Mouse (Mus musculus) megakaryocyte progenitor cell, adult 5-6 weeks (primary cell): ENCODE measurements around the gene Tmem273. TPM values are rescaled to one million over a fixed set of nuclear protein-coding genes. Genes with fewer than 3 reads are reported as not detected.

Source experiments
- ATAC-seq: replicated peaks from 2 replicates; pipeline ENCODE4 v1.8.0; 2016; ENCODE audit warnings: mild to moderate bottlenecking, moderate TSS enrichment, inconsistent platforms; ENCODE audit not compliant: poor library complexity
- total RNA-seq, 2 experiments: library from RNA; stranded (forward) in 1 of 2; stranded (reverse) in 1 of 2; fragments of 157-497, 149-512 nt in 1 of 2; fragments of 200-1000 nt in 1 of 2; gene quantifications; 2 replicates each; pipeline versions ENCODE4 v1.2.3 to v1.2.4; 2015 to 2017

Tmem273 gene
- total RNA-seq, 2 experiments from 2014 or later, result 23.7 to 24.0 TPM

DNA sequence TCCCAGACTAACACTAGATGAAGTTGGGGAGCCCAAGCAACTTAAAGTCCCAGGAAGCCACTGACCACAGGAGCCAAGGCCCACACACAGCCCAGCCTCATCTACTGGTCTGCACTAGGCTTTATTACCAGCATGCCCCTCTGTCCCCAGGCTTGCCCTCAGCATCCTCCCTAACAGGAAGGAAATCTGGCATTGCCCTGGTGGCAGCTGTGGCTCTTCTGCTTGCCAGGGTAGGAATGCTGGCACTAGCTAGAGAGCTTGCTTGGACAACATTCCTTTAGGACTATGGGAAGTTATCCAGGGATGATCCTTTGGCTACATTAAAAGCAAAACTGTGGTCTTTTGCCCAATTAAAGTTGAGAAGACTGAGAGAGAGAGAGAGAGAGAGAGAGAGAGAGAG is 24.3 kb downstream of the Tmem273 start:
- ATAC-seq, result no peak

DNA sequence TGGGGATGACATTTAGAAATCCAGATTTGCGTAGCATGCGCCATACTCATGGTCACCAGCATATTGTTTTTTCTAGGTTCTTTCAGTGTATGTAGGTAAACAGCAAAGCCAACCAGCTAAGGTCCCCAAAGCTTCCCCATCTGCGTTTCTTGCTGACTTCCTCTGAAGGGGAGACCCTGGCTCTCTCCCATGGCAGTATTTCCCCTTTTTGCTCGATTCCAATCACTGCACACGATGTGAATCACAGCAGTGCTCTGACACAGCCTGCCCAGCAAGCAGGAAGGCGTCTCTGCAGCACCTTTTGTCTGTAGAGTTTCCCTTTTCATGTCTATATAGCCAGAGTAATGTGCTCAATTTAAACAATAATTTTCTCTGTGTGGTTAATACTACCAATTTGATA is 26.7 kb downstream of the Tmem273 start:
- ATAC-seq, result peak; percentile 58

DNA sequence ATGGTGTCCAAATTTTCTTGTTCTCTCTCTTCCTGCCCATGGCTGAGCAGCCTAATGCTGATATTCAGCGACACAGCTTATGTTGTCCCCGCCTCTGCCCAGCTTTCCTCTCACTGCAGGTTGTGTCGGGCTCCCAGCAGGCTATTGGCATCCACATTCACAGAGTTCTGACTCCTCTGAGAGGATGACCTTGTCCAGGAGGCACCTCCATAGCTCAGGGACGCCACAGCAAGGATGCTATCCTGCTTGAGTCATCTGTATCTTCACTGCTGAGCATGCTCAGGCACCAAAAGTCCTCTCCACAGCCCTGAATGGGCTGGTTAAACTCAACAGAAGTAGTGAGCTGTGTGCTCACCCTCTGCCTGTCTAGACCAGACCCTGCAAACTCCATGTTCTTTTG is 29.2 kb downstream of the Tmem273 start:
- no peak for ATAC-seq

DNA sequence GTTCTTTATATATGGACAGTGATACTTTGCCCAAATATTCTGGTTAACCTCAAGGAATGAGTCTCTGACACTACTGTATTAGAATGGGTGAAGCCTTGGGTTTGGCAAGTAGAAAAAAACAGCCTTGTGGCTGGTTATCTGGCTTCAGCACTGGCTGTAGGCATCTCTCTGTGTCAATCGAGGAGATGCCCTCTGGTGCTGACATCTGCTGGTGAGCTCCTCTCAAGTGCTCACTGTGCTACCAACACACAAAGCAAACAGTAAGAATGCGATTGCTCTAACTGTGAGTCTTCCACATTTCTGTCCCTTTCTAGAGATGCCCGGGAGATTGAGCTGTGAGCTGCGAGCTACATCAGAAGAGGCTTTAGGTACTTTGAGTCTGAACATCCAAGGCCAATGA is 30.8 kb downstream of the Tmem273 start:
- no peak; the same call in 1 of the 2 replicates for ATAC-seq

DNA sequence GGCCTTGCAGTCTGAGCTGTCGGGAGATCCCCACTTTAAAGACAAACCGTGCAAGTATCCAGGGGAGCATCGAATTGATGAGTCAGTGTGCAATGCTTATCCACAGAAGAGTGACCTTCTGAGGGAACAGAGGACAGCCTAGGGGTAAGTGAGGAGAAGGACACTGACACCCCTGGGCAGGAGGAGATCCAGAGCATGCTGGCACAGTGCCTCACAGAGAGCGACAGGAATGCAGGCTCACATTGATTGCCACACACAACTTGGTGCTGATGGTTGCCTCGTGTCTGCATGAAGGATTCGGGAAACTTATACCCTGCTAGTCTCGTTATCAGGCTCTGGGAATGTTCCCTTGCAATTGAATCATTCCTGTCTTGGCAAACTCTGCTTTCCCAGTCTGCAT is 31.5 kb downstream of the Tmem273 start:
- no peak for ATAC-seq

DNA sequence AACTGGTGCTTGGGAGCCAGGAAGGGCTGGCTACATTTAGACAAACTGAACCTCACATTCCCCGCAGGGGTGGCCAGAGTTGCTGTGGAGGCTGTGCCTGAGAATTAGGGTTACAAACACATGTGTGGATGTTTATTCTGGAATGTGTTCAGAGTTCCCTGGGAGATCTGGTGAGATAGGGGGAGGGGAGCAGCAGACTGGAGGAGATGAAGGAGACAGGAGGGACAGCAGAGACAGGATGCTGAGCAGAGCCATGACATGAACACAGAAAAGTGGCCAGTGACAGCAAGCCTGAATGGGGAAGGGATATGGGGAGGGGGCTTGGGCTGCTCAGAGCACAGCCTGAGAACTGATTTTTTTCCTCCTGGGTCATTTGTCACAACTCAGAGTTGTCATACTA is 33.5 kb downstream of the Tmem273 start:
- no peak for ATAC-seq

DNA sequence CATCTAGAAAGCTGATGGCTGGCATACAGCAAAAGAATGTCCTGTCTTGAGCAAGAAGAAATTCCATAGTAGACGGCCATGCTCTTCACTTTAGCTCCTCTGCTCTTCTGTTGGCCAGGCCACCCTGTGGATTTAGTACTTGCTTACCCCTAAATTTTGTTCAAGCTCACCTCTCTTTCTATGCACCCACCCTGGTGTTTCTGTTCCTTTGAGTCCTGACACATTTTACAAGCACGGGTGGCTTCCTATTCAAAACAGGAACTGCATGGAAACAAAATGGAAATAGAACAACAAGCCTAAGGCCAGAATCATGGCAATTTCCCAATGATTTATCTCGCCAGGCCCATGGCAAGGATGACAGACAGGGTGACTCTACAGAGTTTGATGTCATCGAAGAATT is 37.0 kb downstream of the Tmem273 start:
- no peak for ATAC-seq

DNA sequence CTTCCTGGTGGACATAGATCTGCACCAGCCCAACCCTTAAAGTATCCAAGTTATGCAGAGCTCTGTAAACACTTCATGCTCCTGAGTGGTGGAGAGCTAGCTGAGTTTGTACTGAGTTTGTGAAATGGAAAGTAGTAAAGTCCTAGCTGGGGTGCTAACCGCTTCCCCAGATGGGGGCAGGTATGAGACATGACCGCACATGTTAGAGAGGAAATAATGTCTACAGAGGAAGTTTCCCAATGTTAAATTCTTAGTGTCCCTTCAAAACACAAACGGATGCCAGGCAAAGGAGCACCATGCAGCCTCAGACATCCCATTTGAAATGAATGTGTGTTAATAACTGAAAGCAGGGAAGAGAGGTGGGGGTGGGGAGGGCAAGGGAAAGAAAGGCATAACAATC is 38.1 kb downstream of the Tmem273 start:
- ATAC-seq, result peak; percentile 81

DNA sequence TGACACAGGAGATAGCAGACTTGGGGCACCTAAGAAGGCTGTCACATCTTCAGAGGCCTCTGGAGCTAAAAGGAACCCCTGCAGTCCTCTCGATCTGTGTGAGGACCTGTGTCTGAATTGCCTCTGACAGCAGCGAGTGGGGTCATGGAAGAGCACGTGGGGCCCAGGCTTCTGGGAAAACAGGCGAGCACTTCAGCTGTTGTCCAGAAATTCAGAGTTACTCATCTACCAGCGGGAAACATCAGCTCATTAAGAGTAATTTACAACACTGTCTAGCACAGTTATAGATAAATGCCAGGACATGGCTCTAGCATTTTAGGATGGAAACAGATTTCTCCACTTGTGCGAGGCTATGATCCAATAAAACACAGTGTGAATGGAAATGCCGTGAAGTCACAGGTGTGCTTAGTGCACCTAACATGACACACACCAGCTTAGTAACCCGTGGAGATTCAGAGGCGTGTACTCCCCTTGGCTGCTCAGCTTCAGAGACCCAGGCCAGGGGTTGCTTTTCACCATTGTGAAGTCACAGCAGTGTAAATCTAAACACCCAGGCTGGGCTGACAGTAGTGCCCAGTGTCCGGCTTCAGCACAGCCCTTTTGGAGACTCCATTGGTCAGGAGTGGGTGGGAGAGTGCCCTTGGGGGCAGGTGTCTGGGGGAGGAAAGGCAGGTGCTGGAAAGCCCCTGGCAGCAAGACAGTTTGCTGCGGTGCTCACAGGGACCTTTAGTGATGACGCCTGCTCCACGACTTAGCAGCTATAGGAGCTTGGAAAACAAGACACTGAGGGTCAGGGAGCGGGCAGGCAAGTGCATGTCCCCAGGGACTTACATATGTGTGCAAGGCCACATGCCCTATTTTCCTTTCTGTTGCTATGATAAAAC is 38.7 kb downstream of the Tmem273 start:
- ATAC-seq, result no peak

DNA sequence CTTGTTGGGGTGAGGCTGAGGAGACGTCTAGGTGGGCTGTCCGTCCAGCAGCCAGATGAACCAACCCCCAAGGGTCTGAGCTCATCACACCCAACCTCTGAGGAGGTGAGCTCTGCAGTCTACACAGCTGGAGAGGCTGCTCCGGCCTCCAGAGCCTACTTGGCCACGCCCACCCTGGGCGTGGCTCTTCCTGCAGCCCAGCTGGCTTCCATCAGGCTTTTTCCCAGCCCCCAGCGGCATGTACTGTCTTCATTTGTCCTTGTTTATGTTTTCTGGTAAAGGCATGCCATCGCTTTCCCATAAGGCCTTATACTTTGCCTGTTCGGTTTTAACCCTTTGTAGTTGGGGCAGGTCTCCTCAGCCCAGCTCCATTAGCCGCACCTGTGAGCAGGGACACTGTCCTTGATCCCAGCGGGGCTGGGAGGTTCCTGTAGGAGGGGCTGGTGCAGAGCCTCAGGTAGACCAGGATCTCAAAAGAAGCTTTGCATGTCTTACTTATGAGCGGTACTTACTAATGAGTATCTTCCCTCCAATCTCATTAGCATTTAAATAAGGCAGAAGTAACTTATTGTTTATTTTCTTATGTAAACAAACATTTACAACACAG is 39.8 kb downstream of the Tmem273 start:
- ATAC-seq, result no peak

DNA sequence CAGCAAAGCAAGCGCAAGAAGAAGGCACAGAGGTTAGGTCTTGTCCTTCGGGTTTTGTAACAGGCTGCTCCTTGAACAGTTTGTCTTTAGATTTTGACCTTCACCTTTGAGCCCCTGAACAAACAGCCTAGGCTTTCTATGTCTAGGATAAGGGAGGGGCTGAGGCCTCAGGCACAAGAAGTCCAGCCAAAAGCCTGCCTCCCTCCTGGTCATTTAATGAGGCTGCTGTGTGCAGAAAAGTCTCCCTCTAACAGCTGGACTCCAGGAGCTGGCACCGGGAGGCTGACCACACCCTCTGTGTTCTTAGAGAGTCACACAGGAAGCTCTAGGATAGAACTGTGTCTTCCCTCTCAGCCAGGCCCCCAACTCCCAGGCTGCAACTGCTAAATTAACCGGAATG is 41.4 kb downstream of the Tmem273 start:
- no peak for ATAC-seq

DNA sequence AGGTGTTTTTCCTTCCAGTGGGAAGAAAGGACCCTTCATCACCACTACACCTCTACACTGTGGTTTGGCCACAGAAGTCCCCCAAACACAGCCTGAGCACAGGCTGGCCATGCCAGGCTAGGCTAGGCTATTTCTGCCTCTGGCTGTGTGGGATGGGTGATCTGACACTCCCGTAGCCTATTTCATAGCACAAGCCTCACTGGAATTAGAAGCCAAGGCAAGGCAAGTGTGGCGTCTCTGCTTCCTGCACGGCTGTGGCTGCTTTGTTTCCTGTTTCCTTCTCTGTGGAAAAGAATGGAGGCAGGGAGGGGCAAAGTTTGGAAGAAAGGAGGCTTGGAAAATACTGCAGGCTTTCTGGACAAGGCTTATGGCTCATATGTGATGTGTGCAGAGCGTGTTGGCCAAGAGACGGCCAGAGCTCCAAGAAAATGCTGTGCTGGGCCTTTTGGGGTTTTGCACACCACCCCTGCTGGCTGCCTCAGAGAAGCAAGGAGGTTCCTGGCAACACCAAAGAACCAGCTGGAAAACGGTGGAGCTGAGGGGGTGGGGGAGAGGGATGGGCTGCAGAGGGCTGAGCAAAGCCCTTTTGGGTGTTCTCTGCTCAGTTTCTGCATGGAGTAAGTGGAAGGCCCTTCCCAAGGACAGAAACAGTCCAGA is 42.4 kb downstream of the Tmem273 start:
- ATAC-seq, result no peak

DNA sequence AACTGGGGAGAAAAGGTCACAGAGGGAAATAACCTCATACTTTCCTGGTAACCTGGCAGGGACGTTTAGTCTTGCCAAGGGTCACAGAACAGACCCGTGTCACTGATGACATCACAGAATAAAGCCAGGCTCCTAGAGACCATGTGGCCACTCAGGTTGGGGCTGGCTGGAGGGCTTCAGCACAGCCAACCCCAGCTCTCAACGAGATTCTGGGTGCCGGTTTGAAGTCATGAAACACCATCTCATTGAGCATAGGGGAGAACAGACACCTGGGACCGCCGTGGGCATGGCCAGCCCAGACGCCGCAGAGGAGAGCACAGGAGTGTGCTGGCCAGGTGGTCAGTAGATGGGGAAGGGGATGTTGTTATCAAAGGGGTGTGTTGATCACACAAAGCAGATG is 48.1 kb downstream of the Tmem273 start, which contains the start of gene Fam170b:
Gene Fam170b (plus strand): TSS at position 116 of the 400 bp plus-strand sequence.
- no peak for ATAC-seq

DNA sequence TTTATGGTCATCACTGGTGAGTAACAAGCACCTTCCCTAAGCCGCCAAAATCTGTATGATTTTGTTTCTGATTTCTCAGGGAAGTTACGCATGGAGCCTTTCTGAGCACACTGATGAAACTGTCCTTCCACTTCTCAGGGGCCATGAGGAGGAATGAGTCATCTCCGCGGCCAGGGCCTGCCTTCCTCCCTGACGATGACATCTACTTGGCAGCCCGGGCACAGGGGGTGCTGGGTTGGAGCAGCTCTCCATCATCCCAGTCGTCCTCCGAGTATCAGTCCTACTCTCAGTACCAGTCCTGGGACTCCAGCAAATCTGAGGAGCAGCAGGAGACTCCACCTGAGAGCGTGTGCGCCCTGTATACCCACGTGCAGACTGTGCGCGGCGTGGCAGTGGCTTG is 49.4 kb downstream of the Tmem273 start:
- no peak for ATAC-seq

DNA sequence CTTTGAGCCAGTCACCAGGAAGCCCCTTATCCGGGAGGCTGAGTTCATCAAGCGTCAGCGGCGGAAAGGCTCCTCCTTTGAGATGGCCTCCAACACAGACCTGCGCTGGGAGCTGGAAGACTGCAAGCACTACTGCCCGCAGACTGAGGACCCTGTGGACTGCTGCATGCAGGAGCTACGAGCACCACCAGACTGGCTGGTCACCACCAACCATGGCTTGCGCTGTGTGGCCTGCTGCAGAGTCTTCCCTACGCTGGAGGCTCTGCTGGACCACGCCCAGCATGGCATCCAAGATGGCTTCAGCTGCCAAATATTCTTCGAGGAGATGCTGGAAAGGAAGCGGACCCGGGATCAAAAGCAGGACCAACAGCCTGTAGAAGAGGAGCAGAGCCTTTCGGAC is 49.8 kb downstream of the Tmem273 start:
- ATAC-seq, result no peak

DNA sequence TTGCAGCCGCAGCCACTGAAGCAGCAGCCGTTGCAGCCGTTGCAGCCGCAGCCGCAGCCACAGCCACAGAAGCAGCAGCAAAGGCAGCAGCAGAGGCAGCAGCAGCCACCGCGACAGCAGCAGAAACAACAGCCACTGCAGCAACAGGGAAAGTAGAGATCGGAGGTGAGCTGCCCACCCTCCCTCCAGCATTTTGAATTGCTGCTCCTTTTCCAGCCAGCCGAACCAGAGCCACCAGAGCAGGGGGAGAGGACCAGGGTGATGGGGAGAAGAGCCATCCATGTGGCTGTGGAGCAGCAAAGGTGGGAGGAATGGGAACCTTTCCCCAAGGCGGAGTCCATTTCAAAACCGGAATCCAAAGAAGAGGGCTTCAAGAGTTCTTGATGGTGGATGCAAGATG is 50.4 kb downstream of the Tmem273 start:
- no peak for ATAC-seq

DNA sequence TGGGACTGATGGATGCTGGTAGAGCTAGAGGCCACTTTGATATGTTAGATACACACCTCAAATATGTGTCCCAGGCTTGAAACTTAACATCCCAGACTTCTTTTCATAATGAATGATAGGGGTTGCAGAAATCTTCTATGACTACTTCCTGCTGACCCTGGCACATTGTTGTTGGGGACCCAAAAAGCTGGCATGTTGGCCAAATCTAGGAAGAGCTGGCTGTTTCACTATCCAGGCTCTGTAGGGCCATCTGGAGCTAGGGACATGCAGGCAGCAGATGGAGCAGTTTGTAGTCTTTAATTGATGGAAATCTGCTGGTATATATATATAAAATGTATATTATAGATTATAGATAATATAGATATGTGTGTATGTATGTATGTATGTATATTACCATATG is 56.3 kb downstream of the Tmem273 start:
- ATAC-seq, result no peak

DNA sequence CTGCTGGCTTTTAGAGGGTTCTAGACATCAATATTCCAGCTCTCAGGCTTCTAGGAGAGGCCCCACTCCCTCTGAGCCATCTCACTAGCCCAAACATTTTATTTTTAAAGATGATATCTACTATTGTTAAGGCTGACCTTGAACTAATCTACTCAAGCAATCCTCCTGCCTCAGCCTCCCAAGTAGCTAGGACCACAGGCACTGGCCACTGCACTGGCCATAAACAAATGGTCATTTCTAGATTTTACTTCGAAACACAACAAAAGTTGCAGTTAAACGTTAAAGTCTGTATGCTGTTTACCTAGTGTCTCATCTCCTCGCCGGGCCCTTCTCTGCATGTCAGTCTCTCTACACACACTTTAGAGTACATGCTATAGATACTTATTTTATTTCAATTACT is 68.3 kb downstream of the Tmem273 start:
- no peak for ATAC-seq

DNA sequence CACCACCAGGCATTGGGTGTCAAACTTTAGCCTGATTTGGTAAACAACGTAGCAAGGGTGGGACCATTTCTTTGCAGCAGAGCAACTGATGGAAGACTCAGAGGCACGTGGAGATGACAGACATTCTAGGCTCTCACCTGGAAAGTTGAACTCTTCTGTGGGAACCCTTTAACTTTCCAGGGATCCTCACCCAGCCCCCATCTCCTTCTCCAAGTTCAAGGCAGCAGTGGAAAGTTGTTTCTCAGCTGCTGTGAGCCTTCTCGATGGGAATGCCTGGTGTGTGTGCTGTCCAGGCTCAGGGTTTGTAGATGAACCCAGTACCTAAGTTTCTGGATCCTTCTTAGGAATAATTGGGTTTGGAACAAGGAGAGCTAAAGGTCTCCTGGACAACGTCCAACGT is 70.5 kb downstream of the Tmem273 start:
- ATAC-seq, result no peak

DNA sequence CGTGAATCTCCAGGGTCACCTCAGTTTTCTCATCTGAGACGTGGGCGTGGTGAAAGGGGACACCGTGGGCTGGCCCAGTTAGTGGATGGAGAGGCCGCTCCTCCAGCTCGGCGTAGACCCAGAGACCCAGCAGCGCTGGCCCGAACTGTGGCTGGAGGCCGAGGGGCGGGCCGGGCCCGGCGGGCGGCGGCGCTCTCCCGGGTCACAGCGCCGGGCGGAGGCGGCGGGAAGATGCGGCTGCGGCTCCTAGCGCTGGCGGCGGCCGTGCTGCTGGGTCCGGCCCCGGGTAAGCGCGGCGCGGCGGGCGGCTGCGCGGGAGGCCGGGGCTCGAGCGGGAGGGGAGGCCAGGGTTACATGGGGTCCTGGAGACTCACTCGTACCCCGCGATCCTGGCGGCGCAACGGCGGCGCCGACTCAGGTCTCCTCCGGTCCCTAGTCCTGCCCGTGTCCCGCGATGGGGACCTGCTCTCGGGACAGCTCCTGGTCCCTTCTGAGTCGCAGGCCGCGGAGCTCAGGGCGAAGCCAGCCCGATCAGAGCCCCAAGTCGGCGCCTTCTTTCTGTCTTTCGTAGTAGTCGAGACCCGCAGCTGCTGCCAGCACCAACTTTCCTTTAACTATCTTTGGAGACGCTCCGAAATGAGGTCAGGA is 71.0 kb downstream of the Tmem273 start, which contains the start of gene Vstm4:
Gene Vstm4 (plus strand): TSS at position 76 of the 648 bp plus-strand sequence.
- no peak for ATAC-seq

DNA sequence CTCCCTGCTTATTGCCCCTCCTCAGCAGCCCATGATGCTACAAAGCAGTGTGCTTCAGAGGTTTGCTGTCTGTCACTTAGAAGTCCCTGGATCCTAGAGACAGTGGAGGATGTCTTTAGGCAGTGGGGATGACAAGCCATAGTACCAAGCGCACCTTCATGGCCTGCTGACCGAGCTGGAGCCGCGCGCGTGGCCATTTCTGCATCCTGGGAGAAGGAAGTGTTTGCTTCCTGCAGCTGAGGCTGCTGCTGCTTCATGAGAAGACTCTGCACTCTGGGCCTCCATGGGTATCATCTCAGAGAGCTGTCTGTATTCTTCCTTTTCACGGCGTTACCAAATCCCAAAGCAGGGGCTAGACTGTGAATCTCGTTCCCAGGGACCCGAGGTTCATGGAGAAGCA is 72.6 kb downstream of the Tmem273 start:
- no peak for ATAC-seq
